Mouse (Mus musculus): ENCODE data around the gene Fgfr2. TPM values are rescaled to one million over a fixed set of nuclear protein-coding genes. Genes with fewer than 3 reads are reported as not detected.

The Fgfr2 gene
- polyA plus RNA-seq, 1 experiment = 52.3 TPM

GRCm38 (mm10) chr7:130578066-130578465 lies 2545.1 kb downstream of the Fgfr2 start:
- TF ChIP-seq POLR2A (IDR thresholded peaks at IDR 0.05; ENCODE audit: borderline replicate concordance, extremely low read depth, insufficient read depth, insufficient read length, poor library complexity, severe bottlenecking) (no peak), CTCF (IDR thresholded peaks at IDR 0.05; ENCODE audit: borderline replicate concordance, extremely low read depth, insufficient read depth, insufficient read length) (no peak)
- no peak for DNase-seq (ENCODE audit: low read depth)

GRCm38 (mm10) chr7:130577388-130578003 lies 2545.7 kb downstream of the Fgfr2 start, which contains the start of gene Tacc2:
TSS of gene Tacc2 (plus strand) at chr7:130577438.
- TF ChIP-seq CTCF (IDR thresholded peaks at IDR 0.05; ENCODE audit: borderline replicate concordance, extremely low read depth, insufficient read depth, insufficient read length) (no peak), POLR2A (IDR thresholded peaks at IDR 0.05; ENCODE audit: borderline replicate concordance, extremely low read depth, insufficient read depth, insufficient read length, poor library complexity, severe bottlenecking) (no peak)
- DNase-seq (ENCODE audit: low read depth) = no peak

GRCm38 (mm10) chr7:130576981-130577380 lies 2546.2 kb downstream of the Fgfr2 start:
- TF ChIP-seq CTCF (IDR thresholded peaks at IDR 0.05; ENCODE audit: borderline replicate concordance, extremely low read depth, insufficient read depth, insufficient read length) (no peak), POLR2A (IDR thresholded peaks at IDR 0.05; ENCODE audit: borderline replicate concordance, extremely low read depth, insufficient read depth, insufficient read length, poor library complexity, severe bottlenecking) (no peak)
- peak; percentile 77 for DNase-seq (ENCODE audit: low read depth)

- DNase-seq (ENCODE audit: low read depth) = peak; percentile 90
- TF ChIP-seq POLR2A (IDR thresholded peaks at IDR 0.05; ENCODE audit: borderline replicate concordance, extremely low read depth, insufficient read depth, insufficient read length, poor library complexity, severe bottlenecking) (no peak), CTCF (IDR thresholded peaks at IDR 0.05; ENCODE audit: borderline replicate concordance, extremely low read depth, insufficient read depth, insufficient read length) (no peak)
Measured at GRCm38 (mm10) chr7:130574211-130574991, 2548.7 kb downstream of the Fgfr2 start.

GRCm38 (mm10) chr7:130573746-130574145 lies 2549.4 kb downstream of the Fgfr2 start:
- no peak for DNase-seq (ENCODE audit: low read depth)
- TF ChIP-seq POLR2A (IDR thresholded peaks at IDR 0.05; ENCODE audit: borderline replicate concordance, extremely low read depth, insufficient read depth, insufficient read length, poor library complexity, severe bottlenecking) = no peak
- TF ChIP-seq CTCF (IDR thresholded peaks at IDR 0.05; ENCODE audit: borderline replicate concordance, extremely low read depth, insufficient read depth, insufficient read length) = no peak

- DNase-seq (ENCODE audit: low read depth) = no peak
- no peak for TF ChIP-seq CTCF (IDR thresholded peaks at IDR 0.05; ENCODE audit: borderline replicate concordance, extremely low read depth, insufficient read depth, insufficient read length)
- TF ChIP-seq POLR2A (IDR thresholded peaks at IDR 0.05; ENCODE audit: borderline replicate concordance, extremely low read depth, insufficient read depth, insufficient read length, poor library complexity, severe bottlenecking) = no peak
Measured at GRCm38 (mm10) chr7:130572821-130573220, 2550.3 kb downstream of the Fgfr2 start, which contains the start of gene Nsmce4a. TSS of gene Nsmce4a (minus strand) at chr7:130573118.

- DNase-seq (ENCODE audit: low read depth) = peak; percentile 87
- no peak for TF ChIP-seq CTCF (IDR thresholded peaks at IDR 0.05; ENCODE audit: borderline replicate concordance, extremely low read depth, insufficient read depth, insufficient read length)
- no peak for TF ChIP-seq POLR2A (IDR thresholded peaks at IDR 0.05; ENCODE audit: borderline replicate concordance, extremely low read depth, insufficient read depth, insufficient read length, poor library complexity, severe bottlenecking)
Measured at GRCm38 (mm10) chr7:130570472-130570871, 2552.7 kb downstream of the Fgfr2 start.

GRCm38 (mm10) chr7:130568783-130569436 lies 2554.2 kb downstream of the Fgfr2 start:
- TF ChIP-seq POLR2A (IDR thresholded peaks at IDR 0.05; ENCODE audit: borderline replicate concordance, extremely low read depth, insufficient read depth, insufficient read length, poor library complexity, severe bottlenecking) (no peak), CTCF (IDR thresholded peaks at IDR 0.05; ENCODE audit: borderline replicate concordance, extremely low read depth, insufficient read depth, insufficient read length) (no peak)
- no peak for DNase-seq (ENCODE audit: low read depth)

GRCm38 (mm10) chr7:130564596-130564995 lies 2558.6 kb downstream of the Fgfr2 start:
- TF ChIP-seq POLR2A (IDR thresholded peaks at IDR 0.05; ENCODE audit: borderline replicate concordance, extremely low read depth, insufficient read depth, insufficient read length, poor library complexity, severe bottlenecking) (no peak), CTCF (IDR thresholded peaks at IDR 0.05; ENCODE audit: borderline replicate concordance, extremely low read depth, insufficient read depth, insufficient read length) (no peak)
- DNase-seq (ENCODE audit: low read depth) = peak; percentile 65

GRCm38 (mm10) chr7:130563880-130564279 lies 2559.3 kb downstream of the Fgfr2 start:
- DNase-seq (ENCODE audit: low read depth) = no peak
- TF ChIP-seq CTCF (IDR thresholded peaks at IDR 0.05; ENCODE audit: borderline replicate concordance, extremely low read depth, insufficient read depth, insufficient read length) (no peak), POLR2A (IDR thresholded peaks at IDR 0.05; ENCODE audit: borderline replicate concordance, extremely low read depth, insufficient read depth, insufficient read length, poor library complexity, severe bottlenecking) (no peak)

GRCm38 (mm10) chr7:130563276-130563675 lies 2559.9 kb downstream of the Fgfr2 start:
- no peak for DNase-seq (ENCODE audit: low read depth)
- no peak for TF ChIP-seq POLR2A (IDR thresholded peaks at IDR 0.05; ENCODE audit: borderline replicate concordance, extremely low read depth, insufficient read depth, insufficient read length, poor library complexity, severe bottlenecking)
- TF ChIP-seq CTCF (IDR thresholded peaks at IDR 0.05; ENCODE audit: borderline replicate concordance, extremely low read depth, insufficient read depth, insufficient read length) = no peak

Data from brain, embryonic 14.5 days (tissue).